Mouse (Mus musculus) erythroblast, embryonic 14.5 days (primary cell): ENCODE data around the gene Cp.

Source experiments
- GATA1 ChIP-seq: IDR thresholded peaks from 2 replicates; pipeline ENCODE4 v1.6.1; 2012; ENCODE audit warnings: low read length, inconsistent platforms, mixed read lengths
- TAL1 ChIP-seq: IDR thresholded peaks from 3 replicates; pipeline ENCODE4 v1.6.1; 2012; ENCODE audit warnings: low read length, inconsistent platforms, mixed read lengths

DNA sequence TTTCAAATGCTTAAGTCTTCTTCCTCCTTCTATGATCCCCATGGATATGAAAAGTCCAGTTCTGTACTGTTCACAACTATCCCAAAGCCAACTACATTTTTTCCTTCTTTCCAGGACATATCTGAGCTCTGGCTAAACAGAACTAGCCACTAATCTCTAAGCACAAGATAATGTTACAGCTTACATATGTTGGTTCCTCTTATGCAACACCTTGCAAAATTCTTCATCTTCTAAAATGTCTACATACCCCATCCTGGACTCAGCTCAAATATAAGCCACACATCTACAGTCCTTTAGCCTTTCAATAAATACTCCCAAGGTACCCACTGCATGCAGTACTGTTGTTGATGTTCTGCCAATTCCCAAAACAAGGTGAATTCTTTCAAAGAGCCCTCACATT, 69.6 kb downstream of the Cp start:
- TF ChIP-seq GATA1 (no peak), TAL1 (no peak)
